Mouse (Mus musculus): Measurements from ENCODE around the gene Diras1. TPM values are rescaled to one million over a fixed set of nuclear protein-coding genes. Genes with fewer than 3 reads are reported as not detected.
A peak's percentile ranks its signal among the peaks of the same experiment; 100 is the strongest.

Gene Diras1
- total and polyA plus RNA-seq, 3 experiments = not detected

DNA sequence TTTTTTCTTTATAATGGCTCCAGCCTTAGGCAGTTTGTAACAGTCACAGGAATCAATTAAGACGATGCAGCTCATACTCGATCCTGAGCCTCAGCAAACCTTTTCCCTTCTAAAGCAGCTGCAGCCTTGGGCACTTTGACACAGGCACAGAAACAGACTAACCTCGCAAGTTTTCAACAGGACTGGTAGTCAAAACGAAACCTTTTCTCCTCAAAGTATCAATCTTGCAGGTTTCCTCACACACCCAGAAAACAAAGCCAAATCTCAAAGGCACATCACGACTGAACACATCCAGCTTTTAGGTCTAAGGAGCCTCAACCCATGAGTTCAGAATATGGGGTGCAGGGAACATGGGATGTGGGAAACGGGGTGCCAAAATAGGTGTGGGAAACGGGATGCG lies 28.1 kb downstream of the Diras1 start (continued):
- TF ChIP-seq UBTF (IDR thresholded peaks at IDR 0.05; ENCODE audit: low read depth, low read length) (no peak), POLR2AphosphoS2 (IDR thresholded peaks at IDR 0.05; ENCODE audit: low read depth, low read length) (no peak)

DNA sequence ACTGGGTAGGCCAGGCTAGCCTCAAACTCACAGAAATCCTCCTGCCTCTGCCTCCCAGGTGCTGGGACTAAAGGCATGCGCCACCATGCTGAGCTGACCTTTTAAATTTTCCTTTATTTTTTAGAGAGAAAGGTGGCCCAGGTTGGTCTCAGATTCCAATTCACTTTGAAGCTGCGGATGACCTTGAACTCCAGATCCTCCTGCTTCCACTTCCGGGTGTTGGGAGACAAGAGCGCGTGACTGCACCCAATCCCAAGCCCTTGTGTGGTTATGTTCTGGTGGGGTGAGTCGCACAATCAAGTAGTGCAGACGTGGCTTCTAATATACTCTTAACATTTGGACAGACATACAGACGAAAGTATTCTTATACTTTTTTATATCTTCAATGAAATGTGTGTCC lies 29.0 kb downstream of the Diras1 start:
- dilution Hi-C loops (cut with MboI; ENCODE audit: extremely low pct_ligation_motif_present, extremely low pct_unique_long_range_greater_than_20kb, low sequenced_read_pairs) = no loop called here

DNA sequence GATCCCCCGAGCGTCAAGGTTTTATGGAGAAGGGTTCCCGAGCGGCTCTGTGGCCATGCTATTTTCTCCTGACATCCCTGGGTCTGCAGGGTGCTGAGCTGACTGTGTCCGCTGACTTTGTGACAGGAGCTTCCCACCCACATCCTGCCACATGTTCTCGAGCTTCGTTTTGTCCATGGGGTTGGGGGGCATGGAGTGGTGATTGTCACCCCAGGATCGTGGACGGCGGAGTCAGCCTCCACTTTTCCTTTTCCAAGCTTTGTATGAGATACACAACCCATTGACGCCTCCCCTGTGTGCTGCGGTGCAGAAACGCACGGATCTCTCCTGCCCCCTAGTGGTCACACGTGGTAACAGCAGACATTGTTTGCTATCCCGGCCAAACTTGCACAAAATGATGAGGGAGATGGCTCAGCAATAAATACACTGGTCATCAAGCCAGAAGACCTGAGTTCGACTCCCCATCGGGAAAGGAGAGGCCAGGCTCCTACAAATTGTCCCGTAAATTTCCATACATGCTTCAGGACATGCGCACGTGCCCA lies 30.3 kb downstream of the Diras1 start:
- DNase-seq (ENCODE audit: extremely low read depth) = peak; percentile 71
- Histone ChIP-seq H3K9me3 (replicated peaks; ENCODE audit: low read length) (peaks cover 6% of the 10 kb centered on the region), H3K4me1 (ENCODE audit: control insufficient read depth in 1 of 2, insufficient read depth in 2 of 2) (peaks cover 16 to 46% of the 10 kb centered on the region in 2 experiments), H3K4me3 (replicated peaks in 1 of 3; ENCODE audit: low read depth in 2 of 3, low read length in 2 of 3, poor library complexity in 1 of 3) (no peak overlapping the region), H3K4me2 (ENCODE audit: insufficient read depth, low read depth, poor library complexity, severe bottlenecking) (no peak overlapping the region), H3K36me3 (replicated peaks in 1 of 2; ENCODE audit: control insufficient read depth in 1 of 2, insufficient read depth in 1 of 2, low read length in 1 of 2) (no peaks in the 10 kb centered on the region), H3K9ac (ENCODE audit: insufficient read depth, low read depth) (no peak overlapping the region), H3K79me2 (replicated peaks; ENCODE audit: control insufficient read depth, extremely low read depth, insufficient read depth, poor library complexity, severe bottlenecking) (no peaks in the 10 kb centered on the region), H3K27ac (ENCODE audit: insufficient read depth, low read depth) (no peak overlapping the region), H3K27me3 (replicated peaks) (peaks cover 51% of the 10 kb centered on the region)
- dilution Hi-C loops (cut with MboI; ENCODE audit: extremely low pct_ligation_motif_present, extremely low pct_unique_long_range_greater_than_20kb, low sequenced_read_pairs) (no loop called here), in situ Hi-C loops (cut with MboI; ENCODE audit: low pct_ligation_motif_present, low pct_unique_long_range_greater_than_20kb, low sequenced_read_pairs) (loop anchor here (5.0 to 10.0 kb wide), 3 partner anchors 177 to 248 kb away; partner anchors contain the start of gene Amh)
- TF ChIP-seq MEF2A (IDR thresholded peaks at IDR 0.05; ENCODE audit: borderline replicate concordance, low read depth, low read length) (0 out of 2 replicates have a peak, but pooled peaks have one; percentile 23), SMC3 (IDR thresholded peaks at IDR 0.05; ENCODE audit: low read depth, low read length) (peak; percentile 96), UBTF (IDR thresholded peaks at IDR 0.05; ENCODE audit: low read depth, low read length) (no peak), JUND (conservative IDR thresholded peaks at IDR 0.05; ENCODE audit: low read depth, low read length) (no peak), MAZ (IDR thresholded peaks at IDR 0.05; ENCODE audit: low read depth, low read length) (peak; percentile 32; the same call in 1 of the 2 replicates), E2F4 (IDR thresholded peaks at IDR 0.05; ENCODE audit: insufficient replicate concordance, low read depth, low read length) (no peak), MXI1 (IDR thresholded peaks at IDR 0.05; ENCODE audit: low read depth, low read length) (no peak; the same call in 1 of the 2 replicates), POLR2A (IDR thresholded peaks at IDR 0.05; ENCODE audit: low read depth, low read length) (no peak), CHD2 (IDR thresholded peaks at IDR 0.05; ENCODE audit: low read length) (no peak), RCOR1 (conservative IDR thresholded peaks at IDR 0.05; ENCODE audit: low read depth, low read length) (no peak), ZMIZ1 (IDR thresholded peaks at IDR 0.05; ENCODE audit: low read depth, low read length) (no peak), CHD1 (IDR thresholded peaks at IDR 0.05; ENCODE audit: low read depth, low read length) (no peak), NRF1 (IDR thresholded peaks at IDR 0.05; ENCODE audit: low read depth, low read length) (no peak), ETS1 (conservative IDR thresholded peaks at IDR 0.05; ENCODE audit: low read depth, low read length) (no peak), ZNF384 (IDR thresholded peaks at IDR 0.05; ENCODE audit: low read depth, low read length) (peak; percentile 56), KAT2A (IDR thresholded peaks at IDR 0.05; ENCODE audit: insufficient replicate concordance, low read length) (no peak), ZC3H11A (IDR thresholded peaks at IDR 0.05; ENCODE audit: low read depth, low read length) (peak; percentile 93), MYC (IDR thresholded peaks at IDR 0.05; ENCODE audit: low read depth, low read length) (peak; percentile 67; the same call in 1 of the 2 replicates), TCF12 (IDR thresholded peaks at IDR 0.05; ENCODE audit: low read depth, low read length) (no peak), POLR2AphosphoS2 (IDR thresholded peaks at IDR 0.05; ENCODE audit: low read depth, low read length) (no peak), USF2 (conservative IDR thresholded peaks at IDR 0.05; ENCODE audit: low read depth, low read length) (no peak), MAX (IDR thresholded peaks at IDR 0.05; ENCODE audit: low read length) (peak; percentile 91)

More for the DNA sequence above, 29.0 kb downstream of the Diras1 start:
- no peak overlapping the region for H3K4me3 ChIP-seq (replicated peaks in 1 of 3; ENCODE audit: low read depth in 2 of 3, low read length in 2 of 3, poor library complexity in 1 of 3)
- DNase-seq (ENCODE audit: extremely low read depth) = no peak
- no peak overlapping the region for H3K9ac ChIP-seq (ENCODE audit: insufficient read depth, low read depth)
- H3K27me3 ChIP-seq (replicated peaks) = peaks cover 63% of the 10 kb centered on the region
- H3K79me2 ChIP-seq (replicated peaks; ENCODE audit: control insufficient read depth, extremely low read depth, insufficient read depth, poor library complexity, severe bottlenecking) = no peaks in the 10 kb centered on the region
- in situ Hi-C loops (cut with MboI; ENCODE audit: low pct_ligation_motif_present, low pct_unique_long_range_greater_than_20kb, low sequenced_read_pairs) = loop anchor here (5.0 to 10.0 kb wide), 3 partner anchors 176 to 249 kb away; partner anchors contain the start of gene Amh
- H3K4me2 ChIP-seq (ENCODE audit: insufficient read depth, low read depth, poor library complexity, severe bottlenecking) = no peak overlapping the region
- TF ChIP-seq JUN (IDR thresholded peaks at IDR 0.05; ENCODE audit: insufficient read depth, low read depth, low read length) (no peak), ELF1 (IDR thresholded peaks at IDR 0.05; ENCODE audit: low read depth, low read length) (no peak), PAX5 (IDR thresholded peaks at IDR 0.05; ENCODE audit: low read length) (no peak), GABPA (IDR thresholded peaks at IDR 0.05; ENCODE audit: insufficient replicate concordance, low read depth, low read length) (no peak), MAX (IDR thresholded peaks at IDR 0.05; ENCODE audit: low read length) (no peak), USF1 (IDR thresholded peaks at IDR 0.05; ENCODE audit: low read depth, low read length) (no peak), NELFE (IDR thresholded peaks at IDR 0.05; ENCODE audit: low read depth, low read length) (no peak), ZNF384 (IDR thresholded peaks at IDR 0.05; ENCODE audit: low read depth, low read length) (no peak), MAFK (IDR thresholded peaks at IDR 0.05; ENCODE audit: insufficient replicate concordance, low read length) (no peak), KAT2A (IDR thresholded peaks at IDR 0.05; ENCODE audit: insufficient replicate concordance, low read length) (no peak), HCFC1 (IDR thresholded peaks at IDR 0.05; ENCODE audit: low read depth, low read length) (no peak), ETS1 (conservative IDR thresholded peaks at IDR 0.05; ENCODE audit: low read depth, low read length) (no peak), TBP (conservative IDR thresholded peaks at IDR 0.05; ENCODE audit: low read depth, low read length) (no peak), MEF2A (IDR thresholded peaks at IDR 0.05; ENCODE audit: borderline replicate concordance, low read depth, low read length) (no peak), IRF4 (IDR thresholded peaks at IDR 0.05; ENCODE audit: low read depth, low read length) (no peak), TCF12 (IDR thresholded peaks at IDR 0.05; ENCODE audit: low read depth, low read length) (no peak), MAZ (IDR thresholded peaks at IDR 0.05; ENCODE audit: low read depth, low read length) (no peak), ZMIZ1 (IDR thresholded peaks at IDR 0.05; ENCODE audit: low read depth, low read length) (no peak), E2F4 (IDR thresholded peaks at IDR 0.05; ENCODE audit: insufficient replicate concordance, low read depth, low read length) (no peak), ZC3H11A (IDR thresholded peaks at IDR 0.05; ENCODE audit: low read depth, low read length) (no peak)
- H3K36me3 ChIP-seq (replicated peaks in 1 of 2; ENCODE audit: control insufficient read depth in 1 of 2, insufficient read depth in 1 of 2, low read length in 1 of 2) = no peaks in the 10 kb centered on the region
- H3K9me3 ChIP-seq (replicated peaks; ENCODE audit: low read length) = peaks cover 3% of the 10 kb centered on the region
- no peak overlapping the region for H3K27ac ChIP-seq (ENCODE audit: insufficient read depth, low read depth)
- peaks cover 14 to 44% of the 10 kb centered on the region in 2 experiments for H3K4me1 ChIP-seq (ENCODE audit: control insufficient read depth in 1 of 2, insufficient read depth in 2 of 2)
